9 mouse cellular contexts compared by ENCODE assay signal in genomic region chr4:148164002-148164439, GRCm38 (mm10). TPM values are rescaled to one million over a fixed set of nuclear protein-coding genes. Genes with fewer than 3 reads are reported as not detected.
DNase-seq lines count a peak whose midpoint lies in the region; ATAC-seq and TF ChIP-seq lines count a peak whose summit lies in the region.
"Had no signal": no experiment of that assay in that cellular context is flagged by ENCODE, and none has a peak within 500 bp of the region (broad histone marks: within the 10 kb centered on the region; RNA-seq: fewer than 3 reads in every experiment).

No protein-coding gene starts in this region.

- no peaks in the 10 kb centered on the region for H3K27me3 ChIP-seq in ES-Bruce4 (ENCODE audit: control insufficient read depth, insufficient read depth, low read length, poor library complexity, severe bottlenecking)
- peaks cover 84% of the 10 kb centered on the region for H3K27me3 ChIP-seq in hindbrain, embryonic 10.5 days (ENCODE audit: insufficient read depth, poor library complexity, severe bottlenecking)
- peaks cover 69% of the 10 kb centered on the region for H3K27me3 ChIP-seq in lung, embryonic 16.5 days (ENCODE audit: control insufficient read depth, insufficient read depth, low read depth, low read length)

- peak overlapping the region; percentile 48 for H3K4me2 ChIP-seq in lung, embryonic 16.5 days (ENCODE audit: low read depth, low read length)

- peak; percentile 78 for TF ChIP-seq CTCF in ES-Bruce4 (IDR thresholded peaks at IDR 0.05; ENCODE audit: low read depth, low read length)

- peak overlapping the region; percentile 17 for H3K4me3 ChIP-seq in ES-Bruce4 (ENCODE audit: low read depth, low read length)
- H3K4me3 ChIP-seq in hindbrain, embryonic 10.5 days: peak overlapping the region; percentile 47
- peak overlapping the region; percentile 27 for H3K4me3 ChIP-seq in lung, embryonic 16.5 days (ENCODE audit: low read length)
- H3K4me3 ChIP-seq: erythroblast, embryonic 14.5 days had no signal

- ATAC-seq in lung, embryonic 16.5 days (ENCODE audit: low read depth): peak; percentile 49

- H3K4me1 ChIP-seq in ES-Bruce4 (ENCODE audit: control insufficient read depth, insufficient read depth, low read length): peaks cover 3% of the 10 kb centered on the region
- H3K4me1 ChIP-seq in hindbrain, embryonic 10.5 days (replicated peaks): peaks cover 67% of the 10 kb centered on the region
- H3K4me1 ChIP-seq in lung, embryonic 16.5 days (replicated peaks; ENCODE audit: control insufficient read depth, insufficient read depth, low read length): peaks cover 15% of the 10 kb centered on the region

- H3K9me3 ChIP-seq in ES-Bruce4 (replicated peaks; ENCODE audit: control insufficient read depth, insufficient read depth, low read length, poor library complexity, severe bottlenecking): no peaks in the 10 kb centered on the region
- H3K9me3 ChIP-seq in hindbrain, embryonic 10.5 days: no peaks in the 10 kb centered on the region
- no peaks in the 10 kb centered on the region for H3K9me3 ChIP-seq in lung, embryonic 16.5 days (ENCODE audit: control insufficient read depth, low read length)

- DNase-seq in cerebellum, adult 8-10 months: peak; percentile 53
- DNase-seq in frontal cortex, postnatal 10 days (ENCODE audit: low spot score in 2 of 2): peak; percentile 62 to 79
- peak; percentile 76 for DNase-seq in hindbrain, embryonic 10.5 days (ENCODE audit: low spot score)
- peak; percentile 82 to 85 for DNase-seq in layer of hippocampus, postnatal 10 days (ENCODE audit: low spot score in 2 of 2)
- DNase-seq in ovary, adult 18-20 months (ENCODE audit: low spot score): peak; percentile 79
- DNase-seq in thymus, postnatal 10 days (ENCODE audit: low spot score in 2 of 2): peak; percentile 66 to 73

- H3K9ac ChIP-seq in ES-Bruce4 (ENCODE audit: low read depth, poor library complexity, severe bottlenecking): no peak overlapping the region
- no peak overlapping the region for H3K9ac ChIP-seq in lung, embryonic 16.5 days (ENCODE audit: low read length)

- H3K27ac ChIP-seq in ES-Bruce4 (ENCODE audit: insufficient read depth, low read length): no peak overlapping the region
- H3K27ac ChIP-seq in hindbrain, embryonic 10.5 days: peak overlapping the region; percentile 6; the same call in 1 of the 2 replicates
- H3K27ac ChIP-seq in lung, embryonic 16.5 days (ENCODE audit: low read length): no peak overlapping the region

- TF ChIP-seq EP300 in ES-Bruce4 (IDR thresholded peaks at IDR 0.05; ENCODE audit: insufficient read depth, low read depth, low read length): peak; percentile 39; the same call in 1 of the 2 replicates

- no peak for TF ChIP-seq POLR2A in ES-Bruce4 (IDR thresholded peaks at IDR 0.05; ENCODE audit: insufficient read depth, low read length)

- no peaks in the 10 kb centered on the region for H3K36me3 ChIP-seq in ES-Bruce4 (ENCODE audit: control insufficient read depth, insufficient read depth, low read length, poor library complexity, severe bottlenecking)
- H3K36me3 ChIP-seq in hindbrain, embryonic 10.5 days: no peaks in the 10 kb centered on the region
- H3K36me3 ChIP-seq in lung, embryonic 16.5 days (ENCODE audit: control insufficient read depth, insufficient read depth, low read length): no peaks in the 10 kb centered on the region

- under 1% methylated on average over 29 of the region's 29 CpGs for WGBS in hindbrain, embryonic 10.5 days
- 0% methylated on average over 28 of the region's 29 CpGs for WGBS in lung, embryonic 16.5 days

RNA-seq across cellular contexts. Expression of gene Fbxo2, which starts 3.6 kb away (rescaled TPM):
- 6.0 and 6.9 TPM in 2 replicates for polyA plus RNA-seq in ES-Bruce4 (2011; ENCODE audit: insufficient read depth, insufficient read length, low read depth, missing spikeins)
- polyA plus RNA-seq in hindbrain, embryonic 10.5 days (2016; fragmentation: Nextera tagmentation; extraction: Ambion mirVana): 3.3 and 4.6 TPM in 2 replicates
- total RNA-seq in layer of hippocampus, postnatal 10 days (2021): 10 to 100 TPM; 45.9 to 49.7 TPM
- 0.50 and 1.4 TPM in 2 replicates for polyA plus RNA-seq in lung, embryonic 16.5 days (2015; fragmentation: Nextera tagmentation; extraction: Ambion mirVana)
- polyA plus RNA-seq: erythroblast, embryonic 14.5 days had no signal

RNA-seq across cellular contexts. Expression of gene Fbxo44, which starts 3.7 kb away (rescaled TPM):
- 12.5 and 13.3 TPM in 2 replicates for polyA plus RNA-seq in ES-Bruce4 (2011; ENCODE audit: insufficient read depth, insufficient read length, low read depth, missing spikeins)
- 48.0 and 86.5 TPM in 2 replicates for polyA plus RNA-seq in hindbrain, embryonic 10.5 days (2016; fragmentation: Nextera tagmentation; extraction: Ambion mirVana)
- 10 to 100 TPM; 86.6 to 87.7 TPM for total RNA-seq in layer of hippocampus, postnatal 10 days (2021)
- 11.9 and 12.1 TPM in 2 replicates for polyA plus RNA-seq in lung, embryonic 16.5 days (2015; fragmentation: Nextera tagmentation; extraction: Ambion mirVana)

RNA-seq across cellular contexts. Expression of gene Fbxo6, which starts 12.1 kb away (rescaled TPM):
- polyA plus RNA-seq in ES-Bruce4 (2011; ENCODE audit: insufficient read depth, insufficient read length, low read depth, missing spikeins): 41.6 and 51.5 TPM in 2 replicates
- 11.0 and 15.6 TPM in 2 replicates for polyA plus RNA-seq in hindbrain, embryonic 10.5 days (2016; fragmentation: Nextera tagmentation; extraction: Ambion mirVana)
- 10 to 100 TPM; 22.6 to 26.3 TPM for total RNA-seq in layer of hippocampus, postnatal 10 days (2021)
- polyA plus RNA-seq in lung, embryonic 16.5 days (2015; fragmentation: Nextera tagmentation; extraction: Ambion mirVana): 13.7 and 17.3 TPM in 2 replicates

RNA-seq across cellular contexts. Expression of gene Draxin, which starts 33.5 kb away (rescaled TPM):
- 0.17 and 0.22 TPM in 2 replicates for polyA plus RNA-seq in ES-Bruce4 (2011; ENCODE audit: insufficient read depth, insufficient read length, low read depth, missing spikeins)
- polyA plus RNA-seq in hindbrain, embryonic 10.5 days (2016; fragmentation: Nextera tagmentation; extraction: Ambion mirVana): 6.5 and 13.1 TPM in 2 replicates
- 10 to 100 TPM in 1 of 2 experiments, 1 to 10 TPM in 1; 9.9 to 10.8 TPM for total RNA-seq in layer of hippocampus, postnatal 10 days (2021)
- polyA plus RNA-seq in lung, embryonic 16.5 days (2015; fragmentation: Nextera tagmentation; extraction: Ambion mirVana): 0.08 and 0.10 TPM in 2 replicates
- polyA plus RNA-seq: erythroblast, embryonic 14.5 days had no signal

RNA-seq across cellular contexts. Expression of gene Mad2l2, which starts 33.8 kb away (rescaled TPM):
- 45.9 and 60.3 TPM in 2 replicates for polyA plus RNA-seq in ES-Bruce4 (2011; ENCODE audit: insufficient read depth, insufficient read length, low read depth, missing spikeins)
- 74.3 and 86.9 TPM in 2 replicates for polyA plus RNA-seq in hindbrain, embryonic 10.5 days (2016; fragmentation: Nextera tagmentation; extraction: Ambion mirVana)
- total RNA-seq in layer of hippocampus, postnatal 10 days (2021): 10 to 100 TPM; 24.1 to 26.5 TPM
- polyA plus RNA-seq in lung, embryonic 16.5 days (2015; fragmentation: Nextera tagmentation; extraction: Ambion mirVana): 47.6 and 50.2 TPM in 2 replicates
